Mouse (Mus musculus): Measurements from ENCODE around the gene Ciart. TPM values are rescaled to one million over a fixed set of nuclear protein-coding genes. Genes with fewer than 3 reads are reported as not detected.

Gene Ciart
- total and polyA plus RNA-seq, 3 experiments = 0.31 to 1.3 TPM; not detected in 1

GRCm38 (mm10) chr3:95842503-95843214 is 39.4 kb downstream of the Ciart start:
- no peaks in the 10 kb centered on the region for H3K9me3 ChIP-seq (replicated peaks)

GRCm38 (mm10) chr3:95839250-95839649 is 42.8 kb downstream of the Ciart start:
- Histone ChIP-seq H3K4me1 (ENCODE audit: insufficient read depth, low read depth, low read length) (peaks cover 36% of the 10 kb centered on the region), H3K4me3 (ENCODE audit: low read depth, low read length) (no peak overlapping the region), H3K27me3 (ENCODE audit: insufficient read depth, low read length) (no peaks in the 10 kb centered on the region), H3K9me3 (replicated peaks) (no peaks in the 10 kb centered on the region), H3K36me3 (replicated peaks) (peaks cover 85% of the 10 kb centered on the region)
- ATAC-seq (ENCODE audit: extremely low read depth, insufficient number of reproducible peaks, low FRiP score, poor library complexity, severe bottlenecking) (peak; percentile 81), DNase-seq (ENCODE audit: low spot score) (peak; percentile 40)
- TF ChIP-seq TAL1 (conservative IDR thresholded peaks at IDR 0.05; ENCODE audit: low read depth, low read length) = peak; percentile 67
- no peak for TF ChIP-seq CTCF (IDR thresholded peaks at IDR 0.05; ENCODE audit: low read depth, low read length)
- TF ChIP-seq GATA1 (IDR thresholded peaks at IDR 0.05; ENCODE audit: borderline replicate concordance, low read length) = no peak
- no peak for TF ChIP-seq GATA2 (IDR thresholded peaks at IDR 0.05; ENCODE audit: borderline replicate concordance, low read depth, low read length)
- no peak for TF ChIP-seq POLR2AphosphoS5 (IDR thresholded peaks at IDR 0.05; ENCODE audit: insufficient replicate concordance, low read depth, low read length)

More at GRCm38 (mm10) chr3:95842503-95843214, 39.4 kb downstream of the Ciart start:
- no peaks in the 10 kb centered on the region for H3K27me3 ChIP-seq (ENCODE audit: insufficient read depth, low read length)
- no peak for DNase-seq (ENCODE audit: low spot score)
- no peak for ATAC-seq (ENCODE audit: extremely low read depth, insufficient number of reproducible peaks, low FRiP score, poor library complexity, severe bottlenecking)
- TF ChIP-seq CTCF (IDR thresholded peaks at IDR 0.05; ENCODE audit: low read depth, low read length) (no peak), GATA2 (IDR thresholded peaks at IDR 0.05; ENCODE audit: borderline replicate concordance, low read depth, low read length) (no peak), POLR2AphosphoS5 (IDR thresholded peaks at IDR 0.05; ENCODE audit: insufficient replicate concordance, low read depth, low read length) (no peak), GATA1 (IDR thresholded peaks at IDR 0.05; ENCODE audit: borderline replicate concordance, low read length) (no peak), TAL1 (conservative IDR thresholded peaks at IDR 0.05; ENCODE audit: low read depth, low read length) (no peak)
- H3K36me3 ChIP-seq (replicated peaks) = peaks cover 89% of the 10 kb centered on the region
- peaks cover 34% of the 10 kb centered on the region for H3K4me1 ChIP-seq (ENCODE audit: insufficient read depth, low read depth, low read length)
- H3K4me3 ChIP-seq (ENCODE audit: low read depth, low read length) = no peak overlapping the region

GRCm38 (mm10) chr3:95829053-95829452 is 53.0 kb downstream of the Ciart start:
- H3K4me1 ChIP-seq (ENCODE audit: insufficient read depth, low read depth, low read length) = peaks cover 5% of the 10 kb centered on the region; the same call in 1 of the 2 replicates
- DNase-seq (ENCODE audit: low spot score) (no peak), ATAC-seq (ENCODE audit: extremely low read depth, insufficient number of reproducible peaks, low FRiP score, poor library complexity, severe bottlenecking) (no peak)
- no peaks in the 10 kb centered on the region for H3K9me3 ChIP-seq (replicated peaks)
- H3K4me3 ChIP-seq (ENCODE audit: low read depth, low read length) = no peak overlapping the region
- H3K27me3 ChIP-seq (ENCODE audit: insufficient read depth, low read length) = no peaks in the 10 kb centered on the region
- no peak for TF ChIP-seq CTCF (IDR thresholded peaks at IDR 0.05; ENCODE audit: low read depth, low read length)
- TF ChIP-seq POLR2AphosphoS5 (IDR thresholded peaks at IDR 0.05; ENCODE audit: insufficient replicate concordance, low read depth, low read length) = no peak
- no peak for TF ChIP-seq TAL1 (conservative IDR thresholded peaks at IDR 0.05; ENCODE audit: low read depth, low read length)
- TF ChIP-seq GATA1 (IDR thresholded peaks at IDR 0.05; ENCODE audit: borderline replicate concordance, low read length) = no peak
- TF ChIP-seq GATA2 (IDR thresholded peaks at IDR 0.05; ENCODE audit: borderline replicate concordance, low read depth, low read length) = no peak
- peaks cover 71% of the 10 kb centered on the region for H3K36me3 ChIP-seq (replicated peaks)

Other genes starting within 250 kb of the Ciart start
- 296 and 335 TPM in 2 replicates for gene Mcl1, start 223.5 kb downstream of the Ciart start, total RNA-seq (2014; fragmentation: Nextera tagmentation)
- gene Mcl1, start 223.5 kb downstream of the Ciart start, total RNA-seq (2017) = 263 and 280 TPM in 2 replicates
- gene Mcl1, start 223.5 kb downstream of the Ciart start, polyA plus RNA-seq (2012) = 264 and 420 TPM in 2 replicates
- not detected in 2 replicates for gene Adamtsl4, start 194.3 kb downstream of the Ciart start, total RNA-seq (2014; fragmentation: Nextera tagmentation)
- gene Adamtsl4, start 194.3 kb downstream of the Ciart start, total RNA-seq (2017) = 0.06 and 0.11 TPM in 2 replicates
- gene Adamtsl4, start 194.3 kb downstream of the Ciart start, polyA plus RNA-seq (2012) = 0.01 TPM in 1 of 2 replicates, not detected in the other
- 3.6 and 7.4 TPM in 2 replicates for gene Ecm1, start 142.7 kb downstream of the Ciart start, total RNA-seq (2014; fragmentation: Nextera tagmentation)
- gene Ecm1, start 142.7 kb downstream of the Ciart start, total RNA-seq (2017) = 2.4 and 4.0 TPM in 2 replicates
- gene Ecm1, start 142.7 kb downstream of the Ciart start, polyA plus RNA-seq (2012) = 19.5 and 20.5 TPM in 2 replicates
- gene Tars2, start 122.0 kb downstream of the Ciart start, total RNA-seq (2014; fragmentation: Nextera tagmentation) = 47.2 and 69.0 TPM in 2 replicates
- 52.3 and 56.6 TPM in 2 replicates for gene Tars2, start 122.0 kb downstream of the Ciart start, total RNA-seq (2017)
- gene Tars2, start 122.0 kb downstream of the Ciart start, polyA plus RNA-seq (2012) = 38.3 and 69.7 TPM in 2 replicates
- 116 and 144 TPM in 2 replicates for gene Rprd2, start 63.4 kb downstream of the Ciart start, total RNA-seq (2014; fragmentation: Nextera tagmentation)
- 18.6 and 28.0 TPM in 2 replicates for gene Rprd2, start 63.4 kb downstream of the Ciart start, total RNA-seq (2017)
- gene Rprd2, start 63.4 kb downstream of the Ciart start, polyA plus RNA-seq (2012) = 6.9 and 9.1 TPM in 2 replicates
- 77.2 and 88.7 TPM in 2 replicates for gene Prpf3, start 26.4 kb downstream of the Ciart start, total RNA-seq (2014; fragmentation: Nextera tagmentation)
- gene Prpf3, start 26.4 kb downstream of the Ciart start, total RNA-seq (2017) = 50.0 and 68.3 TPM in 2 replicates
- 13.9 and 17.5 TPM in 2 replicates for gene Prpf3, start 26.4 kb downstream of the Ciart start, polyA plus RNA-seq (2012)
- gene Mrps21, start 10.7 kb downstream of the Ciart start, total RNA-seq (2014; fragmentation: Nextera tagmentation) = 40.2 and 41.8 TPM in 2 replicates
- gene Mrps21, start 10.7 kb downstream of the Ciart start, total RNA-seq (2017) = 624 and 639 TPM in 2 replicates
- 43.8 and 190 TPM in 2 replicates for gene Mrps21, start 10.7 kb downstream of the Ciart start, polyA plus RNA-seq (2012)
- gene BC028528, start 9.8 kb upstream of the Ciart start, total RNA-seq (2014; fragmentation: Nextera tagmentation) = 1.6 and 3.9 TPM in 2 replicates
- 7.5 and 9.3 TPM in 2 replicates for gene BC028528, start 9.8 kb upstream of the Ciart start, total RNA-seq (2017)
- gene BC028528, start 9.8 kb upstream of the Ciart start, polyA plus RNA-seq (2012) = not detected in 2 replicates
- gene Aph1a, start 11.7 kb upstream of the Ciart start, total RNA-seq (2014; fragmentation: Nextera tagmentation) = 27.5 and 35.0 TPM in 2 replicates
- gene Aph1a, start 11.7 kb upstream of the Ciart start, total RNA-seq (2017) = 26.5 and 27.5 TPM in 2 replicates
- 90.6 and 102 TPM in 2 replicates for gene Aph1a, start 11.7 kb upstream of the Ciart start, polyA plus RNA-seq (2012)
- not detected in 2 replicates for gene Car14, start 22.4 kb upstream of the Ciart start, total RNA-seq (2014; fragmentation: Nextera tagmentation)
- 0.11 TPM in 1 of 2 replicates, not detected in the other for gene Car14, start 22.4 kb upstream of the Ciart start, total RNA-seq (2017)
- gene Car14, start 22.4 kb upstream of the Ciart start, polyA plus RNA-seq (2012) = not detected in 2 replicates
- gene Anp32e, start 47.0 kb upstream of the Ciart start, total RNA-seq (2014; fragmentation: Nextera tagmentation) = 94.7 and 114 TPM in 2 replicates
- 91.8 and 180 TPM in 2 replicates for gene Anp32e, start 47.0 kb upstream of the Ciart start, total RNA-seq (2017)
- 210 and 405 TPM in 2 replicates for gene Anp32e, start 47.0 kb upstream of the Ciart start, polyA plus RNA-seq (2012)
- gene Plekho1, start 113.8 kb upstream of the Ciart start, total RNA-seq (2014; fragmentation: Nextera tagmentation) = 9.7 and 23.3 TPM in 2 replicates
- gene Plekho1, start 113.8 kb upstream of the Ciart start, total RNA-seq (2017) = 4.2 and 5.7 TPM in 2 replicates
- 10.9 and 14.1 TPM in 2 replicates for gene Plekho1, start 113.8 kb upstream of the Ciart start, polyA plus RNA-seq (2012)
- 19.8 and 28.7 TPM in 2 replicates for gene Vps45, start 176.2 kb upstream of the Ciart start, total RNA-seq (2014; fragmentation: Nextera tagmentation)
- gene Vps45, start 176.2 kb upstream of the Ciart start, total RNA-seq (2017) = 16.1 and 21.4 TPM in 2 replicates
- gene Vps45, start 176.2 kb upstream of the Ciart start, polyA plus RNA-seq (2012) = 6.1 and 6.7 TPM in 2 replicates
- 10.1 and 17.4 TPM in 2 replicates for gene Otud7b, start 222.3 kb upstream of the Ciart start, total RNA-seq (2014; fragmentation: Nextera tagmentation)
- 21.7 and 22.1 TPM in 2 replicates for gene Otud7b, start 222.3 kb upstream of the Ciart start, total RNA-seq (2017)
- gene Otud7b, start 222.3 kb upstream of the Ciart start, polyA plus RNA-seq (2012) = 11.3 and 11.8 TPM in 2 replicates